Mouse (Mus musculus) heart, postnatal 4 days (tissue): ENCODE results near the gene Cnot6. TPM values are rescaled to one million over a fixed set of nuclear protein-coding genes. Genes with fewer than 3 reads are reported as not detected.

ENCODE experiments used
- DNase-seq: peaks from one replicate; pipeline ENCODE4 v3.0.0; 2021
- total RNA-seq, 2 experiments: library from RNA; stranded (reverse); gene quantifications; 2 replicates each; pipeline ENCODE4 v1.2.3; 2021

Cnot6 gene
- total RNA-seq, 2 experiments from 2014 or later = 64.2 to 67.9 TPM

GRCm38 (mm10) chr11:49713336-49714334, 1.1 kb upstream of the Cnot6 start:
- peak; percentile 25 for DNase-seq

- DNase-seq = peak; percentile 65
Observed at GRCm38 (mm10) chr11:49711981-49712554, 455 bp downstream of the Cnot6 start.

- no peak for DNase-seq
Observed at GRCm38 (mm10) chr11:49710664-49711063, 1.9 kb downstream of the Cnot6 start.

- no peak for DNase-seq
Observed at GRCm38 (mm10) chr11:49707834-49708233, 4.7 kb downstream of the Cnot6 start.

GRCm38 (mm10) chr11:49704804-49705203, 7.7 kb downstream of the Cnot6 start:
- no peak for DNase-seq

GRCm38 (mm10) chr11:49702014-49702413, 10.5 kb downstream of the Cnot6 start:
- no peak for DNase-seq

- no peak for DNase-seq
Observed at GRCm38 (mm10) chr11:49699079-49699478, 13.4 kb downstream of the Cnot6 start.

GRCm38 (mm10) chr11:49697779-49698178, 14.7 kb downstream of the Cnot6 start:
- no peak for DNase-seq

GRCm38 (mm10) chr11:49696472-49696871, 16.1 kb downstream of the Cnot6 start:
- no peak for DNase-seq

- DNase-seq = no peak
Observed at GRCm38 (mm10) chr11:49695695-49696094, 16.8 kb downstream of the Cnot6 start.

GRCm38 (mm10) chr11:49695013-49695412, 17.5 kb downstream of the Cnot6 start:
- no peak for DNase-seq

GRCm38 (mm10) chr11:49684237-49684973, 28.1 kb downstream of the Cnot6 start:
- peak; percentile 25 for DNase-seq

GRCm38 (mm10) chr11:49673433-49673832, 39.1 kb downstream of the Cnot6 start:
- no peak for DNase-seq

- DNase-seq = no peak
Observed at GRCm38 (mm10) chr11:49665462-49665861, 47.1 kb downstream of the Cnot6 start.

GRCm38 (mm10) chr11:49664262-49665140, 48.0 kb downstream of the Cnot6 start:
- no peak for DNase-seq

- no peak for DNase-seq
Observed at GRCm38 (mm10) chr11:49663310-49663709, 49.2 kb downstream of the Cnot6 start, which contains the start of gene Scgb3a1. Scgb3a1 (plus strand) TSS chr11:49663610.

- DNase-seq = no peak
Observed at GRCm38 (mm10) chr11:49662292-49662780, 50.2 kb downstream of the Cnot6 start.

- no peak for DNase-seq
Observed at GRCm38 (mm10) chr11:49659470-49659799, 53.1 kb downstream of the Cnot6 start.

- DNase-seq = no peak
Observed at GRCm38 (mm10) chr11:49658791-49659469, 53.6 kb downstream of the Cnot6 start.

GRCm38 (mm10) chr11:49658065-49658464, 54.5 kb downstream of the Cnot6 start:
- DNase-seq = no peak

GRCm38 (mm10) chr11:49655501-49655900, 57.0 kb downstream of the Cnot6 start:
- DNase-seq = no peak
